Mouse (Mus musculus) hindlimb bud, embryonic 11.5 days (tissue): ENCODE measurements around the gene Il27.

Source experiments
- DNase-seq: peaks from one replicate; pipeline ENCODE4 v3.0.0-alpha.2; 2012; ENCODE audit warnings: low read depth, low spot score; ENCODE audit errors: extremely low spot score

The Il27 gene

GRCm38 (mm10) chr7:126607064-126607463 is 12.3 kb upstream of the Il27 start:
- DNase-seq = no peak

- DNase-seq = no peak
Observed at GRCm38 (mm10) chr7:126606611-126607010, 11.9 kb upstream of the Il27 start.

GRCm38 (mm10) chr7:126602650-126603049 is 7.9 kb upstream of the Il27 start:
- no peak for DNase-seq

- no peak for DNase-seq
Observed at GRCm38 (mm10) chr7:126601896-126602295, 7.2 kb upstream of the Il27 start.

GRCm38 (mm10) chr7:126598919-126599318 is 4.2 kb upstream of the Il27 start:
- DNase-seq = no peak

DNA sequence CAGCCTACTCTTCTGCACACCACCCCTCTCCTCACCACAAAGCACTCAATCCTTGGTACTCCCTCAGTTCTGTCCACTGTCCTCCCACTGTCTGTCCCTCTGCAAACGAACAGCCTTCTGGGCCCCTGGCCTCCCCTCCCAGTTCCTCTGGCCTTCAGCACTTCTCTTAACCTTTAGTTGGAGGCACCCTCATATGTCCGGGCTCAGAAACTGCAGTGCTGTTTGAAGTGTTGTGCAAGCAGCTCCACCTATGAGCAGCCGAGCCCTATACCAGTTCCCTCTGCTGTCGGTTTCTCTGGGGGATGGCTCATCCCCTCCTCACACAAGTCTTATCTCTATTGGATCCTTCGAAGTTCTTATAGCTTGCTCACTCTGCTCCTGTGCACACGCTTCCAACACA is 1.7 kb upstream of the Il27 start:
- DNase-seq = no peak

DNA sequence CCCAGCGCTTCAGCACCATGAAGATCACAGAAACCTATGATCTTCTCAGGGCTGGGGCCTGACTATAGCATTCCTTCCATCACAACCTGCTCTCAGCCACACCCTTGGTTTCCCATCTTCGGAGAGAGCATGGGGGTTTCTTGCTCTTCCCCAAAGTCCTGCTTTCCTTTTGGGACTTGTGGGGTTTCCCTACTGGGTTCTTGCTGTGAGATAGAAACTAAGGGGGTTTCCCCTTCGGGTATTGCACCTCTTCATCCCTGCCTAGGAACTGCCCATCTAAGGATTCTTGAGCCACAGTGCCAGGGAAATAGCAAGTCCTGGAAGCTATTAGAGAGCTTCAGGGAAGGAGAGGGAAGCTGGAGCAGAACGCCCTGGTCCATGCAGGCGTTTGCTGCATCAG is 1.1 kb upstream of the Il27 start:
- no peak for DNase-seq

- no peak for DNase-seq
Observed at GRCm38 (mm10) chr7:126587779-126588178, 7.0 kb downstream of the Il27 start.

- DNase-seq = no peak
Observed at GRCm38 (mm10) chr7:126586839-126587238, 7.9 kb downstream of the Il27 start.

DNA sequence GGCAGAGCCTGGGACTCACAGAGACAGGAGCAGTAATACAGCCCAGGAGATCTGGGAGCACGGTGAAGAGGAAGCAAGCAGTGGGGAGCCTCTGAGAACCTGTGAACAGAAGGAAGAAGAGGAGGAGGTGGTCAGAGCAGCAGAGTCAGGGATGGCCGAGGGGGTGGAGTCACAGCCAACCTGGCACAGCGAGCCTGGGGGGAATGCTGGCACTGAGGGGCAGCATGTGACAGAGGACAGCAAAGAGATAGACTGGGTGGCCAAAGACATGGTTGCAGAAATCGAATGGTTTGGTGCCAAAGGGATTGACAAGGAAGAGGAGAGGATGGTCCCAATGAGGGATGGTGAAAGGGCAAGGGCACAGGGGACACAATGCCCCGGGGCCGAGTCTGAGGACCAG is 9.0 kb downstream of the Il27 start, which contains the start of gene Cln3:
Gene Cln3, minus strand, starts transcription at position 101 of the 400 bp plus-strand sequence.
- no peak for DNase-seq

DNA sequence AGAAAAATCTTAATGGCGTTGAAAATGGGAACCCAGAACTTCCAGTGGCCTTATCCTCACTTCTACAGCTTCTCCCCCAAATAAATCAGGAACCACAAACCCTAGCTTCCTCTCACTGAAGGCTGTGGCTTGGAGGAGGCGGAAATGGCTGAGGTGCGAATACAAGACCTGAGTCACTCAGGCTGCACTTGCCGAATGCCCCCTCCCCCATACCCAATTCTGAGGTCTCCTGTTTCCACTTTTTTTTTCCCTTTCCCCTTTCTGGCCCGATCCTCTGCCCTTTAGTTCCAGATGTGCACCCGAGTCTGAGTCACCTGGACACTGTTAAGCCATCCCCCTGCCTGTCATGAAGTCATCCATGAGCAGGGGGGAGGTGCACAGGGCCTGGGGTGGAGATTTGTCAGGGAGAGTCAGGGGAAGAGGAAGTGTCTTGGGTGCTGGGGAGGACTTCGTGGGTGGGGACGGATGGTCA is 10.2 kb downstream of the Il27 start, which contains the start of gene Apobr:
Gene Apobr, plus strand, starts transcription at position 437 of the 472 bp plus-strand sequence.
- no peak for DNase-seq

- no peak for DNase-seq
Observed at GRCm38 (mm10) chr7:126583761-126584160, 11.0 kb downstream of the Il27 start.

DNA sequence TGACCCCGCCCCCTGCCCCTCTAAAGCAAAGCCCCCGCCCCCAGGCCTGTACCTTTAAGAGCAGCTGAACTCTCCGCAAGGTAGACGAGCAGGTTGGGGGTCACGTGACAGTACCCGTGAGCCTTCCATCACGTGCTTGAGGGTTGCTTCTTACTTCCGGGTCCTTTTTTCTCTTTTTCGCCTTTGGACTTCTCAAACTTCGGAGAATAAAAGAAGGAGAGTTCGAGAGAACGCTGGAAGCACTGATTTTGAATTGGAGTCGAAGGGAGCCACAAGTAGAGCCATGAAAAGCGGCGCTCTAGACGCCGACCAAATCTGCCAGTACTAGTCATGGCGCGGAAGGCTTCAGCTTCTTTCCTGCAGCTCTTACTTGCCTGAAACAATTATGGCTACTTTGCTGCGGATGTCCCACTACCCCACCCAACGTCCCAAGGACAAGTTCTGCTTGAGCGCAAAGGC is 11.5 kb downstream of the Il27 start:
- DNase-seq = peak; percentile 94

- no peak for DNase-seq
Observed at GRCm38 (mm10) chr7:126582759-126583158, 12.0 kb downstream of the Il27 start.

DNA sequence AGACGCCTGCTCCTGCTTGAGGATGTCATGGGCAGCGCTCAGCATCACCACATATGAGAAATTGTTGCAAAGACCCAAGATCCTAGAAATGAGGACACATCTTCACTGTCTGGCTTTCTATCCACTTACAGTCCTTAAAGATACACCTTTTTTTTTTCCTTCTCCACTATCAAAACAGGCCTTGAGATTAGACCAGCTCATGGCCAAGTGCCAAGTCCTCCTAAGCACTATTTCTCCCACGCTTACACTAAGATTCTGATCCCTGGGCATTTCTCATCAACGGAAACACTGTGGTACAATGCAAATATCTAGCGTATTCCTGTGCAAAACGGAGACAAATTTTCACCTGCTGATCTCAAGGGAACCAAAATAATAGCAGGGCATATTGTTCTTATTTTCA is 13.1 kb downstream of the Il27 start:
- no peak for DNase-seq

- no peak for DNase-seq
Observed at GRCm38 (mm10) chr7:126579172-126579571, 15.6 kb downstream of the Il27 start.

DNA sequence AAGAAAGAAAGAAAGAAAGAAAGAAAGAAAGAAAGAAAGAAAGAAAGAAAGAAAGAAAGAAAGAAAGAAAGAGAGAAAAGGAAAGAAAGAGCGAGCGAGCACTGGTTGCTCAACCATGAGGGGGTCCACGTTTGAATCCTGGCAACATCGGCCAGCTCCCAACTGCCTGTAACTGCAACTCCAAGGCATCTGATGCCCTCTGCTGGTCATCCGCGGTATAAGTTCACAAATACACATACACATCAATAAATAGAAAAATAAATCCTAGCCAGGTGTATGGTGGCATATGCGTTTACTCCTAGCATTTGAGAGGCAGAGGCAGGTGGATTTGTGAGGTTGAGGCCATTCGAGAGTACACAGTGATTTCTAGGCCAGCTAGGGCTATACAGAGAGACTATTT is 17.8 kb downstream of the Il27 start:
- no peak for DNase-seq

DNA sequence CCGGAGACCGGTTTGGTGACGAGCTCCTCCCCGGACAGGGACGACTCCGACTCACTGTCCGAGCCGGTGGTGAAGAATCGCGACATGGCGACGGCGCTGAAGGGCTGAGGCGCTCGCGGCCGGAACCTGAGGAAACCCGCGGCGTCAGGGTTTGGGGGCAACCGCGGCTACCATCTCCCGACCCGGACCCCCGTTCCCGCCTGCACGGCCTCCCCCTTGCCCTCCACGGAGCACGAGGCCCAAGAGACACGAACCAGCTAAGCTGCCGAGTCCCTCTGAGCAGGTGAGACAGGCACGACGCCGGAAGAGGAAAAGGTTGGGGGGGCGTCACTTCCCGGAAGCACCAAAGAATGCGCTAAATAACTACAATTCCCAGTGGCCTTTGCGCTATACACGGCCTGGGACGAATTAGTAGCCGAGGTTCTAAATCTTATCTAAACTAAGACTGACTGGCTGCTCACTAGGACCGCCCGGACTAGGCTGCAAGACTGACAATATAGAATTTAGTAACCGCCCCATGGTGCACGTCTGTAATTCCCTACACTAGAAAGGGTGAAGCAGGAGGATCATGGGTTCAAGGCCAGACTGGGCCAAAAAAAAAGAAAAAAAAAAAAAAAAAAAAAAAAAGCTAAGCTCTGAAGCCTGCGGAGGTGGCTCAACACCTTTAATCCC is 28.5 kb downstream of the Il27 start, which contains the start of gene Eif3c:
Gene Eif3c, minus strand, starts transcription at position 318 of the 672 bp plus-strand sequence.
- peak; percentile 87 for DNase-seq

DNA sequence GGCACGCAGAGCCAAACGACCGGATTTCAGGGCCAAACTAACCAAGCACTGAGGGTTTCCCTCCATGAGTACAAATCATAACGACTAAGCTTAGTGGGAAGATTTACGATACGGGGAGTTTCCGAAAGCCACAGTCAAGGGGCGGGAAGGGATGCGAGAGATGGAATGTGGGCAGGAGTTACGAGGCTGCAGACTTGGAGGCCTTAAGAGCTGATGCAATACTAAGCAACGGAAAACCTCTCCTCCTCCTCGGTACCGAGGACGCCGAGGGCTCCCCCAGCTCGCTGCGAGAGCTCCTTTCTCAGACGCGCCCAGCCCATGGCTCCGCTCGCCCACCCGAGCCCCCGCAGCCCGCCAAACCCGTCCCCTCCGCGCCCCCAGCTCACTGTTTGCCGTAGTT is 29.0 kb downstream of the Il27 start:
- DNase-seq = no peak

DNA sequence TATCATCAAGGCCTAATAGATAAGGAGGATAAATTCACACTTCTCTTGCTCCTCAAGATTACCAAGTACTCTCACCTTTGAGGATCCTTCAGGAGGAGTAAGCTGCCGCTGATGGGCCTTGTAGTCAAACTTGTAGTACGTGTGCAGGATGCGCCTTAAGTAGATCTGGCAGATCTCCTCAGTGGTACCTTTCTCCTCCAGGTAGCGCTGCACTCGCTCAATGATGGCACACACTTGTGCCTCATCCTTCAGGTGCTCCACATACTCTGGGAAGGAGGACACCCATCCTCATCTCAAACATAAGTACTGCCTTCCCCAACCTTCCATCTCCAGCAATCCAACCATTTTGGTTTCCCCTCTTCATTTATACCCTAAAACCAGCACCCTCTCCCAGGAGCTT is 38.1 kb downstream of the Il27 start:
- DNase-seq = no peak

- no peak for DNase-seq
Observed at GRCm38 (mm10) chr7:126554796-126555195, 39.9 kb downstream of the Il27 start.

GRCm38 (mm10) chr7:126545631-126546030 is 49.1 kb downstream of the Il27 start:
- no peak for DNase-seq

GRCm38 (mm10) chr7:126541661-126542060 is 53.1 kb downstream of the Il27 start:
- DNase-seq = no peak
